Mouse (Mus musculus): ENCODE data around the gene Ces1d.

Ces1d gene

DNA sequence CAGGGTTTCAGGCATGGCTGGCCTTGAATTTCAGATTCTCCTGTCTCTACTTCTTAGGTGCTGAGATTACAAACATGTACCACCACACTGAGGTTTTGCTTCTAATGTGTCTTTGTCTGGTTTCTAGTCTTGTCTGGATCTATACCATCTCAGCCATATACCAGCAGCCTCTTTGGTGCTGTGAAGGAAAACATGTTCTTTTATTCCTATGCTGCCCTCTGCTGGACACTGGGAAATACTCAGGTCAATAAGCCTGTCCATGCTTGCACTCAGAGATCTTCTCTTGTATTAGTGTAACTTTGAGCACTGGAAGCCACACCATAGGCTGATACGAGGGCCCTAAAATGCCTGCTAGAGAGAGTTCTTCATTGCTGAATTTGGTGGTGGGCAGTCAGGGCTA lies 56.9 kb downstream of the Ces1d start:
- no peak for DNase-seq (ENCODE audit: extremely low read depth, low read depth)

DNA sequence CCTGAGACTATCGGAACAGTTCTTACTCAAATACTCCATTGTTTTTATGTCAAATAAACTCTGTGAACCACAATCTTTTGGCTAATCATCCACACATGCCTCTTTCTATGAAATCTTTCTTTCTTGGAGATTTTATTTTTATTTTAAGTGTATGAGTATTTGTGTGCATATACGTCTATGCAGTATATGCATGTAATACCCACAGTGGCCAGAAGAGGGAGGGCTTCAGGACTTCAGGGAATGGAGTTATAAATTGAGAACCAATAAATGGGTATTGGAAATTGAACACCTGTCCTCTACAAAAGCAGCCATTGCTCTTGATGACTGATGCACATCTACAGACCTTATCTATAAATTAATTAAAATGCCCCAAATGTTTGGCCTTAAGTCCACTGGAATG lies 65.4 kb downstream of the Ces1d start:
- no peak for DNase-seq (ENCODE audit: extremely low read depth, low read depth)

DNA sequence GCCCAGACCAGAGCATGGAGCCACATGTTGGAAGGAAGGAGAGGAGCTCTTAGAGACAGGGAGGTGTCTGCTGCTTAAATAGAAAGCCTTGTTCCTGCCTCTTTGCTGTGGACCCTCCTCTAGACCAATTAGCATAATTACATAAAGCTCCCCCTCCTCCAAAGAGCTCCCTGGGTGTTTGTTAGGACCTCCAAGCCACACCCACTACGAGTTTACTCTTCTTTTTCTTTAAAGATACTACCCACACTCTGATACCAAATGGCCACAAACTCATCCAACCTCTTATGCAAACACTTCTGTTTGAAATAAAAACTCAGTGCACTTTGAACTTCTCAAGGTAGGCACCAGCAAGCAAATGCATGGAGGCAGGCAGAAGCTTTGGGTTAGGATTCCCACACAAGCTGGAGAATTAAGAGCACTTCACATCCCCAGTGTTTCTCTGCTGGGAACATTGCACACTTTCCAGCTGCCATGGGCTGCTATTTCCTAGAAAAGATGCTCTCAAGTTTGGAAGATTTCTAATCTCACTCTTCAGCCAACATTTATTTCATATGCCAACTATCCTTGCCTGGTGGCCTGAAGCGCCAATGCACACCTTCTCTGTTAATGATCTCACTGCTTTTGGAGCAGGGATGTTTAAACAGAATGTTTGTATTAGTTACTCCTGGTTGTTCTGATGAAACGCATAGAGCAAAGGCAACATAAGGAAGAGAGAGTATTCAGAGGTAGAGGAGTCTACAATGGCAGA lies 66.2 kb downstream of the Ces1d start, which contains the start of gene Ces1c:
Ces1c (minus strand) TSS at position 51 of the 748 bp plus-strand sequence.
- DNase-seq (ENCODE audit: extremely low read depth, low read depth): no peak

DNA sequence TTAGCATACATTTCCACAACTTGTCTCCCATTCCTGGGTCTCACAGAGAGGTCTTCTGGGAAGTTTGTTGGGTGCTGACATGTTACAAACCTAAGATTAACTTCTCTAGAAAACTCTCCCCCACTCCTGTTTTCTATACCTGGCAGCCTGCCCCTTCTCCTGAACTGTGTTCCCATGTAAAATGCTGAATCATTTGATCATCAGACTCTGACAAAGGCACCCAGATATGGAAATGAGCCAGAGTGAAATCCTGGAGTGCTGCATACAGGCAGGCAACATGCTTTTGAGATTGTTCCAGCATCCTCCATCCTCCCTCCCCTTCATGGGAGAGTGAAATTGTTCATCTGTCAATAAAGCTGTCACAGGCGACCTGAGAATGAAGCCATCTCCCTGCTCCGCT lies 71.2 kb downstream of the Ces1d start:
- DNase-seq (ENCODE audit: extremely low read depth, low read depth): no peak

DNA sequence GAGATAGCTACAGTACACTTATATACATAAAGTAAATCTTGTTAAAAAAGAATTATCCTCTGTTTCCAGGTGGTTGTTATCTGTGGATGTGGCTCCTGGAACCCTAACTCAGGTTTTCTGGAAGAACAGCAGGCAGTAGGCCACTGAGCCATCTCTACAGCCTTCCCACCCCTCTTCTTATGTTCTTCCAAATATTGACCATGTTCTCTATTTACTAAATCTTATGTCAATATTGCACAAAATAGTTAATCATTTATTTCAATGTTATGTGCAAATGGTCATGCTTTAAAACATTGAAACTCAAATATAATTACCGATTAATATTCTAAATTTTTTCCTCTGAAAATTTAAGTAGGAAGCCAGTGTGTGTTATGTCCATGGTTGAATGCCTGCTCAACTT lies 75.6 kb downstream of the Ces1d start:
- no peak for DNase-seq (ENCODE audit: extremely low read depth, low read depth)

All from MEL-GATA-1-ER (cell line).